Mouse (Mus musculus): ENCODE results near the gene Elp4.

Elp4 gene

GRCm38 (mm10) chr2:105903896-105904756, at the start of gene Elp4, which contains the start of gene Immp1l:
Gene Elp4, minus strand, starts transcription at chr2:105904564.
Gene Immp1l, plus strand, starts transcription at chr2:105904638.
- DNase-seq = peak; percentile 89 to 95

- DNase-seq = no peak
These were observed 49.5 kb upstream of the Elp4 start for GRCm38 (mm10) chr2:105953862-105954261.

GRCm38 (mm10) chr2:105951350-105951940, 47.1 kb upstream of the Elp4 start:
- no peak for DNase-seq

- no peak for DNase-seq
These were observed 45.8 kb upstream of the Elp4 start for GRCm38 (mm10) chr2:105950131-105950530.

- DNase-seq = no peak
These were observed 13.4 kb upstream of the Elp4 start for GRCm38 (mm10) chr2:105917623-105918346.

GRCm38 (mm10) chr2:105916671-105917070, 12.3 kb upstream of the Elp4 start:
- no peak for DNase-seq

- no peak for DNase-seq
These were observed 9.4 kb upstream of the Elp4 start for GRCm38 (mm10) chr2:105913655-105914366.

- DNase-seq = no peak
These were observed 6.2 kb upstream of the Elp4 start for GRCm38 (mm10) chr2:105910611-105911010.

GRCm38 (mm10) chr2:105908351-105908750, 4.0 kb upstream of the Elp4 start:
- no peak for DNase-seq

GRCm38 (mm10) chr2:105904757-105905146, 388 bp upstream of the Elp4 start:
- DNase-seq = no peak

GRCm38 (mm10) chr2:105890816-105891215, 13.5 kb downstream of the Elp4 start:
- no peak for DNase-seq

- no peak for DNase-seq
These were observed 31.0 kb downstream of the Elp4 start for GRCm38 (mm10) chr2:105873403-105873802.

- no peak for DNase-seq
These were observed 49.6 kb downstream of the Elp4 start for GRCm38 (mm10) chr2:105854740-105855139.

- no peak for DNase-seq
These were observed 51.4 kb downstream of the Elp4 start for GRCm38 (mm10) chr2:105852971-105853370.

GRCm38 (mm10) chr2:105851714-105852293, 52.6 kb downstream of the Elp4 start:
- DNase-seq = no peak

GRCm38 (mm10) chr2:105843151-105843550, 61.2 kb downstream of the Elp4 start:
- no peak for DNase-seq

- no peak for DNase-seq
These were observed 86.4 kb downstream of the Elp4 start for GRCm38 (mm10) chr2:105817965-105818364.

- no peak for DNase-seq
These were observed 89.2 kb downstream of the Elp4 start for GRCm38 (mm10) chr2:105815170-105815569.

GRCm38 (mm10) chr2:105813041-105813440, 91.3 kb downstream of the Elp4 start:
- DNase-seq = no peak

- DNase-seq = no peak
These were observed 94.1 kb downstream of the Elp4 start for GRCm38 (mm10) chr2:105810286-105810685.

- no peak for DNase-seq
These were observed 97.8 kb downstream of the Elp4 start for GRCm38 (mm10) chr2:105806571-105806970.

- no peak for DNase-seq
These were observed 98.3 kb downstream of the Elp4 start for GRCm38 (mm10) chr2:105806047-105806446.

Data from thymus, adult 18-20 months (tissue).